Mouse (Mus musculus) heart, embryonic 14.5 days (tissue): ENCODE results near the gene Tecrl. TPM values are rescaled to one million over a fixed set of nuclear protein-coding genes. Genes with fewer than 3 reads are reported as not detected.

Experiments used
- ATAC-seq: fragments of 200-750 bp; cut with Nextera tagmentation; 2 replicates; pipeline ENCODE4 v1.8.0; 2017; ENCODE audit warnings: low read depth, moderate TSS enrichment; ENCODE audit not compliant: insufficient number of reproducible peaks, insufficient read depth, low FRiP score
- H3K27ac ChIP-seq, 2 experiments: fragments of 200-500 bp in 1 of 2; fragments of 300-500 bp in 1 of 2; sonication (generic) in 1 of 2; replicated peaks in 1 of 2; 2 replicates each; pipeline ENCODE4 v1.5.1; 2012 to 2014; ENCODE audit warnings: low read depth in 2 of 2, low read length in 2 of 2, control low read depth in 1 of 2, mild to moderate bottlenecking in 1 of 2, mixed read lengths in 1 of 2; ENCODE audit not compliant: control insufficient read depth in 1 of 2, insufficient read depth in 1 of 2
- H3K27me3 ChIP-seq: fragments of 300-500 bp; sonication (generic); 2 replicates; pipeline ENCODE4 v1.6.1; 2014; ENCODE audit warnings: mild to moderate bottlenecking, low read length, control low read depth; ENCODE audit not compliant: control insufficient read depth, insufficient read depth
- H3K36me3 ChIP-seq: fragments of 300-500 bp; sonication (generic); 2 replicates; pipeline ENCODE4 v1.6.1; 2014; ENCODE audit warnings: mild to moderate bottlenecking, control low read depth, low read length, mixed read lengths; ENCODE audit not compliant: control insufficient read depth, insufficient read depth
- H3K4me1 ChIP-seq, 2 experiments: fragments of 200-500 bp in 1 of 2; fragments of 300-500 bp in 1 of 2; sonication (generic) in 1 of 2; 2 replicates each; pipeline ENCODE4 v1.6.1; 2012 to 2014; ENCODE audit warnings: low read length in 2 of 2, control low read depth in 1 of 2, mixed read lengths in 1 of 2; ENCODE audit not compliant: control insufficient read depth in 2 of 2, insufficient read depth in 2 of 2
- H3K4me2 ChIP-seq: fragments of 300-500 bp; sonication (generic); 2 replicates; pipeline ENCODE4 v1.6.1; 2014; ENCODE audit warnings: mild to moderate bottlenecking, low read length
- H3K4me3 ChIP-seq, 2 experiments: fragments of 200-500 bp in 1 of 2; fragments of 300-500 bp in 1 of 2; sonication (generic) in 1 of 2; 2 replicates each; pipeline ENCODE4 v1.5.1; 2012 to 2014; ENCODE audit warnings: low read length in 2 of 2, mild to moderate bottlenecking in 2 of 2, control low read depth in 1 of 2, low read depth in 1 of 2, moderate library complexity in 1 of 2; ENCODE audit not compliant: control insufficient read depth in 1 of 2, insufficient read depth in 1 of 2
- H3K9ac ChIP-seq: fragments of 300-500 bp; sonication (generic); 2 replicates; pipeline ENCODE4 v1.6.1; 2014; ENCODE audit warnings: mild to moderate bottlenecking, low read length
- H3K9me3 ChIP-seq: fragments of 300-500 bp; sonication (generic); 2 replicates; pipeline ENCODE4 v1.6.1; 2016; ENCODE audit warnings: low read length, control low read depth; ENCODE audit not compliant: control insufficient read depth
- WGBS: fragments of 180-500 bp; shearing (Covaris S2); extraction: QIAGEN DNeasy Blood & Tissue Kit; methylation state at CpG from one replicate; pipeline ENCODE4 v1.1.7; 2014; 5-methylcytosine and 5-hydroxymethylcytosine counted together
- polyA plus RNA-seq: library from polyadenylated mRNA; unstranded; fragments of >200 nt; fragmentation: Nextera tagmentation; extraction: Ambion mirVana; gene quantifications from 2 replicates; pipeline ENCODE4 v1.2.1, GENCODE M21; 2014

The Tecrl gene
- polyA plus RNA-seq, 1 experiment from 2014 or later = 35.1 TPM

DNA sequence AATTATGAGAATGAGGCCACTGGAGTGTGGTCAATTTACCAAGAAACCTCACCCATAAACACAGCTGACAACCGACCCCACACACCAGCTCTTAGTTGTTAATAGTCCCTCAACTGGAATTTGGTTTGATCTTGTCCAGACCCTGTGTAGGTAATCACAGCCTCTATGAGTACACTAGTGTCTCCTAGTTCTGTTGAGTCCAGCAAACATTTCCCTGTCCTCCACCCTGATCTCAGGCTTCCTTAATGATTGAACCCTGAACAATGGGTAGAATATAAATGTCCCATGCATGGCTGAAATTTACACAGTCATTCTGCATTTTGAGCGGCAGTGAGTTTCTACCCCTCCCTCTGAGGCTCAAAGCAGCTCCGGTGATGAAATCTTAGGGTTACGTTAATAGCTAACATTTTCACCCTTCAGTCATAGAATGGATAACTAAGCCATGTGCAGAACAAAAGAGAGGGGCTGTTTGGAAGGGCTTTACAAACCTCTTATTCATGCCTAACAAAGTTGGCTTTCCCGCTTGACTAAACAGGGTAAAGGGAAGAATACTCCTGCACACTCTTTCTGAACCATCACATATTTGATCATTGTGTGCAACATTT lies 116.0 kb downstream of the Tecrl start:
- Histone ChIP-seq H3K4me3 (no peak overlapping the region), H3K9me3 (no peaks in the 10 kb centered on the region), H3K27me3 (no peaks in the 10 kb centered on the region), H3K9ac (no peak overlapping the region), H3K4me2 (no peak overlapping the region), H3K36me3 (no peaks in the 10 kb centered on the region), H3K4me1 (no peaks in the 10 kb centered on the region), H3K27ac (no peak overlapping the region)
- no peak for ATAC-seq
- WGBS = 79% methylated on average over 5 of the region's 5 CpGs
